Mouse (Mus musculus): ENCODE data around the gene Ddx31. TPM values are rescaled to one million over a fixed set of nuclear protein-coding genes. Genes with fewer than 3 reads are reported as not detected.

The Ddx31 gene
- polyA plus RNA-seq, 1 experiment from 2014 or later, result 4.9 TPM

DNA sequence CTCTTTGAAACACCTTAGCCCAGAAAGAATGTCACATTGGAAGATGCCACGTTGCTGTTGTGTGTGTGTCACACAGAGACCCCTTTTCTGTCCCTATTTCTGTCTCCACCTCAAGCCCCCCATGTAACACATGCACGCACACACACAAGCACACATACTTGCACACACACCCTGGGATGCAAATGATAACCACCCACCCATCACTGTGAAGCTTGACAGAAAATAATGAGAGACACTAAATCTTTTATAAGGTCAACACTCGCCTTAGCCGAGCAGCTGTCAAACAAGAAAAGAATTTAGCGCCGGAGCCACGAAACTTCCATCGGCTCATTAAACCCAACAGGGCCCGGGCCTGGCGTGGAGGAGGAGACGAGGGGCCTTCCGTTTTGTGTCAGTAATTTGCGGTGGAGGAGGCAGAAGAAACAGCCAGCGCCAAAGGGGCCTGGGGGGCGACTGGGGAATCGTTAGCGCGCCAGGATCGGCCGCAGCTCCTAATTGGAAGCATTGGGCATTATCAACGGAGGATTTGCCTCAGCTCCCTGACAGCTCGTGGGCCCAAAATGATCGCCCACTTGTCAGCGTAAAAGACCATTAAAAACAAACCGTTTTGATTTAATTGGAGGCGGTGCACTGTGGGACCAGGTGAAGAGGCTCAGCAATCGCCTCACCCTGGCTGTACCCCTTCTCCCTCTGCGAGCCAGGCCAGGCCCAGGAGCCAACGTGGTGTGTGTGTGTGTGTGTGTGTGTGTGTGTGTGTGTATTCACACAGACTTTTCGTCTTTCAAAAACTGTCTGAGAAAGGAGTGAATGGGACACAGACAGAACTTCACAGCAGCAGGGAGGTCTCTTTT, 103.7 kb downstream of the Ddx31 start:
- Histone ChIP-seq H3K27ac (replicated peaks) (no peak overlapping the region), H3K9ac (no peak overlapping the region), H3K4me2 (no peak overlapping the region), H3K9me3 (replicated peaks) (no peaks in the 10 kb centered on the region), H3K27me3 (no peaks in the 10 kb centered on the region), H3K4me1 (replicated peaks) (no peaks in the 10 kb centered on the region), H3K4me3 (replicated peaks) (no peak overlapping the region), H3K36me3 (replicated peaks) (no peaks in the 10 kb centered on the region)
- WGBS (ENCODE audit: insufficient replicate concordance), result 60% methylated on average over 30 of the region's 30 CpGs
- ATAC-seq (ENCODE audit: insufficient read depth), result no peak

DNA sequence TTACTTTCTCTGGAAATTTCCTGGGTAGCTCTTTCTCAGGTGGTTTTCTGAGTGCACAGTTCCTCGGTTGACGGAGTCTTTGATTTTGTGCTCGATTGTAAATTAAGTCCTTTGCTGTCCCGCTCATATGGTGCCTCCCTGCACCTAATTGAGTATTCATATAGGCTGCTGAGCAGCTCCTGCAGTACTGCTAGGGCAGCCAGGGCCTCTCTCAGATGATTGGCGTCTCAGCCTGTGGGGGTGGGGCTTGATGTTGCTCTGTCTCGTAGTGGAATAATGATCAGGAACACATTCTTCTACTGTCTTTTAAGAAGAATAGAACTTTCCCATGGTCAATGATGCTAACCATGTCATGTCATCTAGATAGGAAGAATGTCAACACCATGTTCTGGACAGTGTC, 105.2 kb downstream of the Ddx31 start:
- H3K4me3 ChIP-seq (replicated peaks), result no peak overlapping the region
- 54% methylated on average over 6 of the region's 6 CpGs for WGBS (ENCODE audit: insufficient replicate concordance)
- no peaks in the 10 kb centered on the region for H3K9me3 ChIP-seq (replicated peaks)
- H3K4me2 ChIP-seq, result no peak overlapping the region
- no peak overlapping the region for H3K27ac ChIP-seq (replicated peaks)
- no peak overlapping the region for H3K9ac ChIP-seq
- no peaks in the 10 kb centered on the region for H3K4me1 ChIP-seq (replicated peaks)
- ATAC-seq (ENCODE audit: insufficient read depth), result no peak
- H3K36me3 ChIP-seq (replicated peaks), result no peaks in the 10 kb centered on the region
- no peaks in the 10 kb centered on the region for H3K27me3 ChIP-seq

DNA sequence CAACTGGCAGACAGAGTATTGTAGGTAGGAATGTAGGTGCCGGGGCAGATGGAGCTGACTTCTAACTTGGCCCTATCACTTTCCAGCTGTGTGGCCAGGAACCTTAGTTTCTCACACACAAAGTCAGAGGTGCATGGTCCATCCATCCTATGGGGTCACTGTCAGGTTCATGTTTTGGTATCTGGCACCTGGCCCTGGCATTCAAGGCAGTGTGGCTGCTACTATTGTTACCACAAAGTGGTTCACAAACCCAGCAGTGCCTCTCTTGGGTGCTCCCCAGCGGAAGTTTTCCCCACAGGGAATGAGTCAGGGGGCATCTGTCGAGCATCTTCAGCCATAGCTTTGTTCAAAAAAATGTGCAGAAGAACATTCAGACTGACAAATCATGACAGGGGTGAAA, 106.1 kb downstream of the Ddx31 start:
- H3K27ac ChIP-seq (replicated peaks), result no peak overlapping the region
- no peaks in the 10 kb centered on the region for H3K4me1 ChIP-seq (replicated peaks)
- no peak overlapping the region for H3K9ac ChIP-seq
- no peaks in the 10 kb centered on the region for H3K9me3 ChIP-seq (replicated peaks)
- H3K36me3 ChIP-seq (replicated peaks), result no peaks in the 10 kb centered on the region
- H3K27me3 ChIP-seq, result no peaks in the 10 kb centered on the region
- no peak overlapping the region for H3K4me2 ChIP-seq
- ATAC-seq (ENCODE audit: insufficient read depth), result no peak
- WGBS (ENCODE audit: insufficient replicate concordance), result 52% methylated on average over 3 of the region's 3 CpGs
- no peak overlapping the region for H3K4me3 ChIP-seq (replicated peaks)

DNA sequence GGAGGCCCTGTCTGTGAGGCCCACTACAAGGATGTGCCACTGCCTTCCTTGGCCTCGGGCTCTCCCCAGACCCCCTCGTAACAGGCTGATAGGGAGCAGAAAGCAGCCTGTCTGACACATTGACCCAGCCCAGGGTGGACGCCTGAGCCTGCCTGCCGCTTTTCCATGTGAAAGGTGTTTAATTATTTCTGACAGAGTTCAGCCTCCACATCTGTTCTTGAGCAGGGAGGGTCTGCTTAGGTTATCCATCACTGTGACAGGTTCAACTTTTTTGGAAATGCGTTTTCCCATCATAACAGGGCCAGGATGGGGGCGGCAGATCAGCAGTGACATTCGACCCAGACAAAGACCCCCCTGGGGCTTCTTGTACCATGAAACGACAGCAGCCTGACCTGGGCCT, 112.8 kb downstream of the Ddx31 start:
- no peaks in the 10 kb centered on the region for H3K4me1 ChIP-seq (replicated peaks)
- no peaks in the 10 kb centered on the region for H3K9me3 ChIP-seq (replicated peaks)
- no peaks in the 10 kb centered on the region for H3K27me3 ChIP-seq
- ATAC-seq (ENCODE audit: insufficient read depth), result no peak
- H3K4me2 ChIP-seq, result no peak overlapping the region
- no peak overlapping the region for H3K4me3 ChIP-seq (replicated peaks)
- 54% methylated on average over 8 of the region's 8 CpGs for WGBS (ENCODE audit: insufficient replicate concordance)
- H3K9ac ChIP-seq, result no peak overlapping the region
- no peak overlapping the region for H3K27ac ChIP-seq (replicated peaks)
- no peaks in the 10 kb centered on the region for H3K36me3 ChIP-seq (replicated peaks)

DNA sequence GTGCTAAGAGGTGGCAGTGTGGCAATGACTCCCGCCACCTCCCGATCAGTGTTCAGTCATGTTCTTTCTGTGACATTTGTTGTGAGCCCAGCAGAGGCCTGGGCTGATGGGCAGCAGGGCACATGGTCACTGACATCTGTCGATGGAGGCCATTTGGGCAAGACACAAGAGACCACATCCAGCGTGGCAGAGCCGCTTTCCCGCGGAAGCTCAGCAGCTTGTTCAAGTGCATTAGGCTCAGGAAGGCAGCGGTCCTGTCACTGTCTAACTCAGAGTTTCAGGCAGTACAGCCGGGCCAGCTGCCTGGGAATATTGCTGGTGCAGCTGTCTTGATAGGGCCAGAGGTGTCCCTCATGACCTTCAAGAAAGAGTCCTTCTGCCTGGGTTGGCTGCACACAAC, 114.4 kb downstream of the Ddx31 start:
- ATAC-seq (ENCODE audit: insufficient read depth), result no peak
- no peaks in the 10 kb centered on the region for H3K4me1 ChIP-seq (replicated peaks)
- no peak overlapping the region for H3K4me3 ChIP-seq (replicated peaks)
- no peak overlapping the region for H3K4me2 ChIP-seq
- H3K27ac ChIP-seq (replicated peaks), result no peak overlapping the region
- H3K9ac ChIP-seq, result no peak overlapping the region
- no peaks in the 10 kb centered on the region for H3K9me3 ChIP-seq (replicated peaks)
- no peaks in the 10 kb centered on the region for H3K27me3 ChIP-seq
- no peaks in the 10 kb centered on the region for H3K36me3 ChIP-seq (replicated peaks)
- WGBS (ENCODE audit: insufficient replicate concordance), result 74% methylated on average over 9 of the region's 9 CpGs

Other genes with a start within 250 kb of the Ddx31 start
- gene Gfi1b, start 218.4 kb upstream of the Ddx31 start, polyA plus RNA-seq (2015; fragmentation: Nextera tagmentation; extraction: Ambion mirVana), result 88.2 and 91.9 TPM in 2 replicates
- gene Tsc1, start 199.2 kb upstream of the Ddx31 start, polyA plus RNA-seq (2015; fragmentation: Nextera tagmentation; extraction: Ambion mirVana), result 8.9 and 10.0 TPM in 2 replicates
- 2.5 and 2.9 TPM in 2 replicates for gene Spaca9, start 140.7 kb upstream of the Ddx31 start, polyA plus RNA-seq (2015; fragmentation: Nextera tagmentation; extraction: Ambion mirVana)
- 0.45 and 0.61 TPM in 2 replicates for gene Ak8, start 140.2 kb upstream of the Ddx31 start, polyA plus RNA-seq (2015; fragmentation: Nextera tagmentation; extraction: Ambion mirVana)
- gene Gtf3c4, start within 50 bp of the Ddx31 start, polyA plus RNA-seq (2015; fragmentation: Nextera tagmentation; extraction: Ambion mirVana), result 5.1 and 5.2 TPM in 2 replicates
- not detected in 2 replicates for gene Barhl1, start 76.3 kb downstream of the Ddx31 start, polyA plus RNA-seq (2015; fragmentation: Nextera tagmentation; extraction: Ambion mirVana)
- gene Cfap77, start 214.7 kb downstream of the Ddx31 start, polyA plus RNA-seq (2015; fragmentation: Nextera tagmentation; extraction: Ambion mirVana), result 0.20 TPM in 1 of 2 replicates, not detected in the other
- gene Ttf1, start 219.9 kb downstream of the Ddx31 start, polyA plus RNA-seq (2015; fragmentation: Nextera tagmentation; extraction: Ambion mirVana), result 4.0 and 4.8 TPM in 2 replicates